Mouse (Mus musculus): ENCODE measurements around the gene Gimap3.

Gene Gimap3

DNA sequence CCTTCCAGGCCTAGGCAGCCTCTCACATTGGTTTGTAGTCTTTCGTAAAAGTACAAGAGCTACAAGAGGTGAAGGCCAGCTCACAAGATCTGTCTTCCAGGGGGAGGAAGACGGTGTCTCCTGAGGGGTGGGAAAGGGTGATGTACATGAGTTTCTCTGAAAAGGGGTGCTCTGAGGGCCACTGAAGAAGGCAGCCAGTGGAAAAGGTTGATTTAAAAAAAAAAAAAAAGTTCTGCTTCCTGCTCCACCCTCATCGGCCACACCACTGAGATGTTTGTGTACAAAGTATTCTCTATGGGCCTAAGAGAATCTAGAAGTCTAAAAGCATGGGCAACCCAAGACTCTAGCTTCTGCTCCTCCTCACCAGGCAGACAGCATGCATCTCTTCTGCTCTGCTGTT is at the start of gene Gimap3:
Gimap3 (minus strand) TSS at position 156 of the 400 bp plus-strand sequence.
- DNase-seq (ENCODE audit: low read depth, low spot score) = no peak

DNA sequence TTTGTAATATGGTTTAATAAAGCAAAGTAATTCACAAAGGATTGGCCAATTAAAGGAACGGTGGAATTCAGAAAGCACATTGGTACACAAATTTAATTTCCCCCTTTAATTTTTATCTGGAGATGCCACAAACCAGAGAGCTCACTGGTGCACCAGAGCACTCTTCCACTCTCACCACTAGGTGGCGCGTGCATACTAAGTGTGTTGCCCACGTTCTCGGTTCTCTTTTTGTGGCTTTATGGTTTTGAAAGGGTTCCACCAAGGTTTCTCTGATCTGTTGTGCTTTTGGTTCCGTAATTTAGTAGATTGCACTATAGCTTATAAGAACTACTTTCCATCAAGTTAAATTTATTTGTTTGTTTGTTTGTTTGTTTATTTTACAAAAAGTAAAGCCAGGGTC is 47.2 kb upstream of the Gimap3 start:
- DNase-seq (ENCODE audit: low read depth, low spot score) = peak; percentile 76

DNA sequence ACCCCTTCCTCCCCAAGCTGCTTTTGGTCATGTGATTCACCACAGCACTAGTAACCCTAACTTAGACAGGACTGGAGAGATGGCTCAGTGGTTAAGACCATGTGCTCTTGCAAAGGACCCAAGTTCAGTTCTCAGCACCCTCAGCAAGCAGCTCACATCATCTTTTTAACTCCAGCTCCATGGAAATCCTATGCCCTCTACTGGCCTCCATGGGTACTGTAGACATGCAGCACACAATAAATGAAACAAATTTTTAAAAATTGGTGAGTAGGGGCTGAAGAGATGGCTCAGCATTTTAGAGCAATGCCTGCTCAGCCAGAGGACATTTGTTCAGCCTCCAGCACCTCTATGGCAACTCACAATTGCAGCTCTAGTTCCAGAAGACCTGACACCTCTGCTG is 44.4 kb upstream of the Gimap3 start:
- no peak for DNase-seq (ENCODE audit: low read depth, low spot score)

DNA sequence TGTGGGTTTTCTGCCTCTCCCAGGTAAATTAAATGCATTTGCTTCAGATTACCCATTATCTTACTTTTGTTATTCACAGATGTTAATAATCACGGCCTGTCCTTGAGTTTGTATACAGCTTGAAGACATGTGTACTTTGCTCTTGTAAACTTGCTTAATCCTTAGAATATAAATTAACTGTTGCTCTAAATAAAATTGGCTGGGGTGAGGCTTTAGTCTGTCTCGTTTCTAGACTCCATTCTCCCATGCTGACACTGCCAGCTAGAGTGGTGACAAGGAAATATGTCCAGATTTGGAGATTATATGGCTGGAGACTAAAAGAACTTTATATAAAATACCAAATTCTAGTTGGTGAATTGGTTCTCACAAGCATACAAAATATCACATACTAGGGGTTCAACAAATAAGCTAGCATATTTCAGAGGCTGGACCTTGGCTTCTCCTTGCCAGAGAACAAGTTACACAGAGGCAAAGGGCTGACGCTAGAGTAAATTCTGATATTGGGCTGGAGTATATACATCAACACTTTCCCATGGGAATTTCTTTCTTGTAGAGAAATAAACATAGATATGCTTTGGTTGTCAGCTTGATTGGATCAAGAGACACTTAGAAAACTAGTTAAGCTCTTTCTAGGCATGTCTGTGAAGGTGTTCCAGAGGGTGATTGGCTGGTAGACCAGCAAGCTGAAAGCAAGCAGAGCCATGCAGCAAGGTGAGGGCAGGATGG is 39.0 kb upstream of the Gimap3 start:
- DNase-seq (ENCODE audit: low read depth, low spot score) = no peak

- DNase-seq (ENCODE audit: low read depth, low spot score) = no peak
Observed at GRCm38 (mm10) chr6:48806746-48807145, 36.1 kb upstream of the Gimap3 start.

DNA sequence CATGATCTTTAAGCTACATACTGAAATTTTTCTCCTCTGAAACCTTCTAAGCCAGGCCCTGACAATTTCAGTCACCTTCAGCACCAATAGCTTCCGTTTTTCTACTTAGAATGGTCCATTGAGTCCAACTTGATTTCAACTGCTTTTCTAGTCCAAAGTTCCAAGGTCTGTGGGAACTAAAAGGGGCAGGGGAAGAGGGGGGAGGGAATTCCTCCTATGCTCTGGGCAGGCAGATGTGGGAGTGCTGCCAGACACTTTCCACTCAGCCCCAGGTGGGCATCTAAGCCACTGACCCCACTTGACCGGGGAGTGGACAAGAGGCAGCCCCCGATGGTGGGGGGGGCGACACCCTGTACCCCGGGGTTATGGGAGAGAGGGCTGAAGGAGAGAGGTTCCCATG is 33.7 kb upstream of the Gimap3 start:
- no peak for DNase-seq (ENCODE audit: low read depth, low spot score)

GRCm38 (mm10) chr6:48803406-48804051 is 32.9 kb upstream of the Gimap3 start:
- DNase-seq (ENCODE audit: low read depth, low spot score) = no peak

- DNase-seq (ENCODE audit: low read depth, low spot score) = no peak
Observed at GRCm38 (mm10) chr6:48801897-48802296, 31.2 kb upstream of the Gimap3 start.

GRCm38 (mm10) chr6:48787867-48788266 is 17.2 kb upstream of the Gimap3 start:
- DNase-seq (ENCODE audit: low read depth, low spot score) = no peak

DNA sequence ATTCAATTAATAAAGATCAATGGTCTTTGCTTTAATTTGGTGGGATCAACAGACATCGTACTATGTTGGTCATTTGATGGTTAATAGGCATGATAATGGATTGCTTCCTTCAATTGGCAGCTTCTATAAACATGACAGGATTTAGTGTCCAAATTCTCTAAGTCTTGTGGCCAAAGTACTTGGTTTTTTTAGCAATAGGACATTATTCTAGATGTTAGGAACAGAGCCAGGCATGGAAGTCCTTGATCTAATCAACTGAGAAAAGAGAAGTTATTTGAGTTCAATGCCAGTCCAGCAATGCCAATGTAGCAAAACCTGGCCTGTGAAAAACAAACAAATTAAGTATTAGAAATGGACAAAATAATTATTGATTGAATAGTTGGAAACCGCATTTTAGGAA is 14.9 kb upstream of the Gimap3 start:
- DNase-seq (ENCODE audit: low read depth, low spot score) = no peak

DNA sequence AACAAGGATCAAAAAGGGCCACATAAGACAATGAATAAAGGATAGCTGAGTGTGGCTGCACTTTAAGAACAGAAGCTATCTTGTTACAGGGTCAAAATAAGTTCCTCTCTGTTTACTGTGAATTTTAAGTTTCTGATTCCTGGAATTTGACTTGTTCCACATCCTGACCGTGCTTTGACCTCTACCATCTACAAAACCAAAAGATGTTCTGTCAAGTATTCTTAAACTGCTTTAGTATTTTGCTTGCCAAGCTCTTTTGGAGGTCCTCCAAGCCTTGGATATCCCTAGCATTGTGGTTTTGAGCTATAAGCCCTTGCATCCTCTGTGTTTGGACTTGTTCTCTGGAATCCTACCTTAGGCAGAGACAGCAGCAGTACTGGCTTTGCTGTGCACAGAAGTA is 14.5 kb upstream of the Gimap3 start:
- no peak for DNase-seq (ENCODE audit: low read depth, low spot score)

DNA sequence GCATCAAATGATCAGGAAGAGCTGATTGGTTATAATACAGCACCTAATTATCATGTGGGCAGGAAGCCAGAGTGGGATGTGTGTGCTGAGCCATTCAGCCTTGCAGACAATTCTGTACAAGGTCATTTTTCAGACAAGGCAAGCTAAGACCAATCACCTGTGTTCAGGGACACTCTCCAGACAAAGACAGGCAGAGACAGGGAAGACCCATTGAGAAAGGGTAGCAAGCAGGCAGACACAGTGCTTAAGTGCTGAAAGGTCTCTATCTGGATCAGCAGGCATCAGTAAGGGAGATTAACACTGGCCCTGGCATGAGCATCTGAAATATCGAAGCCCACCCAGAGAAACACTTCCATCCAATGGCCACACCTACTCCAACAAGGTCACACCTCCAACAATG is 13.8 kb upstream of the Gimap3 start:
- DNase-seq (ENCODE audit: low read depth, low spot score) = no peak

- DNase-seq (ENCODE audit: low read depth, low spot score) = peak; percentile 51
Observed at GRCm38 (mm10) chr6:48772030-48772429, 1.4 kb upstream of the Gimap3 start.

DNA sequence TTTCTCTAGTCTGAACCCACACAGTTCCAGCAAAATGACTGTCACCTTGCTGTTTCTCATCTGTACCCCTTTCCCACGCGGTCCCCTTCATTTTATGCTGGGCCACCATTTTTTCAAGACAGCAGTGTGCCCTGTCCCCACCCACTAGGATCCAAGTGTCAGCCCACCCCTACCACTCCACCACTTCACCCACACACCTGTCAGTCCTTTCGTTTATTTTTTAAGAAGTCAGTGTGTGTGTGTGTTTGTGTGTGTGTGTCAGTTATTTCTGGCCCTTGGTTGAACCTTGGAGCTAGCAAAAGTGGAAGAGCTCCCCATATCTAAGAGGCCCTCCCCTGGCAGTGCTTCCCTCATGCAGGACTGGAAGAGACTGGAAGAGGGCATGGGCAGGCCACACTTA is 1.7 kb downstream of the Gimap3 start:
- no peak for DNase-seq (ENCODE audit: low read depth, low spot score)

- no peak for DNase-seq (ENCODE audit: low read depth, low spot score)
Observed at GRCm38 (mm10) chr6:48768178-48768869, 2.3 kb downstream of the Gimap3 start.

- no peak for DNase-seq (ENCODE audit: low read depth, low spot score)
Observed at GRCm38 (mm10) chr6:48764496-48764895, 6.2 kb downstream of the Gimap3 start.

GRCm38 (mm10) chr6:48763567-48764270 is 6.9 kb downstream of the Gimap3 start:
- no peak for DNase-seq (ENCODE audit: low read depth, low spot score)

DNA sequence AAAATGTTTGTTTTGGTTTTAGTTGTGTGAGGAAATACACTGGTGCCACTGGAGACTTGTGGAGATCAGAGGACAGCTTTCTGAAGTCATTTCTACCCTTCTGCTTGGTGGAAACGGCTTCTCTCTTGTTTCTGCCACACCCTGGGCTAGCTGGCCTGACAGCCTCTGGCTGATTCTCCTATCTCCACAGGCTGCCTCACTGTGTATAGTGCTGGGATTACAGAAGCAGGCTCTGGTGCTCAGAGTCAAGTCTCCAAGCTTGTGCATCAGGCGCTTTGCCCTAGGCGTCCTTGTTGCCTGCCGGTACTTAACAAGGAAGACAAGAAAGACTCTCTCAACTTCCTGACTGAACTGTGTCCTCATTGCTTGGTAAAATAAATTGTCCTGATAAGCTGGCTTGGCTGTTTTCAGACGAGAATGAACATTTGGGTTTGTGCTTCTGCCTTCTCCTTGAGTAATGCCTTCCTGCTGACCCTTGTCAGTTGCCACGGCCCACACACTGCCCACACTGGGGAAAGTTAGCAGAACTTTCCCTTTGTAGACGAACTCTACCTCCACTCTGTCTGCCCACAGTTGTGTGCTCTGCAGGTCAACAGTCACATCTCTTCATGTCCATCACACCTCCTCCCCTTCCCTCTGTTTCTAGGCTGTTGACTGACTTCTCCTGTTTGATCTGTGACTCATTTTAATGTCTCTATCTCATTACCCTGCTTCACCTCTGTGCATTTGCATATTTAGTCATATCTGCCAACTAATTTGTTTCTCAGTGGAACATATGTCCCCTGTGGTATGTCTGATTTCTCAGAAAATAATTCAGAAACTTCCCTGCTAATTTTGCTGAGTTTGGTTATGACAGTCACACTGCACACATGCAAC is 23.3 kb downstream of the Gimap3 start:
- no peak for DNase-seq (ENCODE audit: low read depth, low spot score)

DNA sequence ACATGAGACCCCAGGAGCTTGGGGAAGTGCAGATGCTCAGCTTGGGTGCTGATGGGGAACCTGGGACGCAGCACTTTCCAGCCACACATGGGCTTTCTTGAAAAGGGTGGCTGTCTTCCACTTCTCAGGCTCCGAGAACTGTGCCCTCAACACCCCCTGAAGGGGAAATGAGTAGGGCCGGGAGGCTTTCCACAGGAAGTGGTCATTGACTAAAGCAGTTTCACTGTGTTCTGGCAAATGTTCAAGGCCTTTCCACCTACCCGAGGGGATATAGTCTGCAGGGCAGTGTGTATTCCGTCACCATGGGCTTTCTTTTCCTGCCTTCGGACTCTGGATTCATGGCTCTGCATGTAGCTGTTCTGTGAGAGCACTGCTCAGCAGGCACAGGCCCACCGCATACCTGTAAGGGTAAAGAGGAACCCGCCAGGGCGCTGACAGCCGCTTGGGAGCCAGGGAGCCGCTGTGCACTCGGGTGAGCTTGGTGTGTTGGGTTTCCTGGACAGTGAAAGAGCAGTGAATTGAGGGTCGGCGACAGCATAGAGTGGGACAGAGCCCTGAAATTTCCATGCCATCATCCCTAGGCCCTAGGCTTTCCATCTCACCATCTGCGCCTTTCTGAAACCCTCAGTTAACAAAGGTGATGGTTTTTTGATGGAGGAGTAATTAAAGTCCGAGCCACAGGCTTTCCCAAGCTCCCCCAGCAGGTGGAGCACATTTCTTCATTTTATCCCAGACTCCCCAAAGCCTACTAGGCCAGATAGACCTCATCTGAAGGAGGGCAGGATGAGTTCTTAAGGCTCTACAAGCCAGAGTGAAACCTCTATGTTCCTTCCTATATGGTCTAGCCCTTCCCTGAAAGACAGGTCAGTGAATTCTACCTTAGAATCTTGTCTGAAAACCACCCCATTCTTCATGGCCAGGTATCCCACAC is 24.4 kb downstream of the Gimap3 start, which contains the start of gene Gimap5:
Gimap5 (plus strand) TSS at position 239 of the 931 bp plus-strand sequence.
- peak; percentile 5 for DNase-seq (ENCODE audit: low read depth, low spot score)

GRCm38 (mm10) chr6:48745490-48745889 is 25.2 kb downstream of the Gimap3 start:
- DNase-seq (ENCODE audit: low read depth, low spot score) = no peak

All from retina, postnatal 7 days (tissue).